Mouse (Mus musculus): ENCODE measurements around the gene Eda.

Gene Eda

GRCm38 (mm10) chrX:99975250-99975984, at the start of gene Eda:
Eda (plus strand) TSS chrX:99975606.
- DNase-seq = peak; percentile 91

GRCm38 (mm10) chrX:99961002-99961401, 14.4 kb upstream of the Eda start:
- no peak for DNase-seq

GRCm38 (mm10) chrX:99970111-99970510, 5.3 kb upstream of the Eda start:
- DNase-seq = no peak

GRCm38 (mm10) chrX:99974381-99974780, 1.0 kb upstream of the Eda start:
- DNase-seq = no peak

GRCm38 (mm10) chrX:99974803-99975202, 603 bp upstream of the Eda start:
- DNase-seq = no peak

GRCm38 (mm10) chrX:99975985-99976924, 849 bp downstream of the Eda start:
- DNase-seq = peak; percentile 24

GRCm38 (mm10) chrX:99978354-99978753, 2.9 kb downstream of the Eda start:
- DNase-seq = no peak

- no peak for DNase-seq
Measured at GRCm38 (mm10) chrX:99993434-99993833, 18.0 kb downstream of the Eda start.

- DNase-seq = no peak
Measured at GRCm38 (mm10) chrX:99999342-99999741, 23.9 kb downstream of the Eda start.

GRCm38 (mm10) chrX:100118362-100118761, 143.0 kb downstream of the Eda start:
- no peak for DNase-seq

GRCm38 (mm10) chrX:100195286-100195685, 219.9 kb downstream of the Eda start:
- DNase-seq = peak; percentile 1

GRCm38 (mm10) chrX:100313652-100314051, 338.2 kb downstream of the Eda start:
- DNase-seq = no peak

- DNase-seq = no peak
Measured at GRCm38 (mm10) chrX:100314172-100314902, 338.9 kb downstream of the Eda start.

GRCm38 (mm10) chrX:100340687-100341086, 365.3 kb downstream of the Eda start:
- DNase-seq = no peak

GRCm38 (mm10) chrX:100344433-100344832, 369.0 kb downstream of the Eda start:
- DNase-seq = peak; percentile 8

- DNase-seq = no peak
Measured at GRCm38 (mm10) chrX:100356974-100357373, 381.6 kb downstream of the Eda start.

GRCm38 (mm10) chrX:100389887-100390286, 414.5 kb downstream of the Eda start:
- no peak for DNase-seq

GRCm38 (mm10) chrX:100392304-100392703, 416.9 kb downstream of the Eda start:
- DNase-seq = peak; percentile 54

GRCm38 (mm10) chrX:100394223-100394861, 418.9 kb downstream of the Eda start:
- DNase-seq = no peak

GRCm38 (mm10) chrX:100395026-100395425, 419.6 kb downstream of the Eda start:
- peak; percentile 15 for DNase-seq

- DNase-seq = no peak
Measured at GRCm38 (mm10) chrX:100400900-100401299, 425.5 kb downstream of the Eda start.

GRCm38 (mm10) chrX:100401657-100402056, 426.3 kb downstream of the Eda start:
- no peak for DNase-seq

GRCm38 (mm10) chrX:100409245-100409644, 433.8 kb downstream of the Eda start:
- DNase-seq = no peak
